Mouse (Mus musculus) skeletal muscle tissue, adult 2 months (tissue): ENCODE measurements around the gene Scarb1.

ENCODE experiments used
- DNase-seq: peaks from one replicate; pipeline ENCODE4 v3.0.0-alpha.2; 2012; ENCODE audit warnings: low read depth, low spot score

Scarb1 gene

DNA sequence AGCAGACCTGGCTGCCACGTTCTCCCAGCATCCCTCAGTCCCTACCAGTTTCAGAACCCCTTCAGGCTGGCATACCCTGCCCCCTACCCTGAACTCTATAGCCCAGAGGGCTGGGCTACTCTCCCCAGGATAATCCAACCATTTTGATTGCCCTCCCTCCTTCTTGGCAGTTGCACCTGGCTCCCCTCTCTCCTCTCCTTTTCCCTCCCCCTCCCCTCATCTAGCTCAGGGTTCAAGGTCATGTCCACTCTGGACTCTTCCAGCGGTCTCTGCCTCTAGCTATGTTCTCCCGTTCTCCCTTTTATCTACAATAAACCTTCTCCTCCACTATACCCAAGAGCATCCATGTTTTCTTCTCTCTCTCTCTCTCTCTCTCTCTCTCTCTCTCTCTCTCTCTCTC lies 9.1 kb downstream of the Scarb1 start:
- DNase-seq, result no peak

GRCm38 (mm10) chr5:125331094-125331493 lies 9.8 kb downstream of the Scarb1 start:
- no peak for DNase-seq

DNA sequence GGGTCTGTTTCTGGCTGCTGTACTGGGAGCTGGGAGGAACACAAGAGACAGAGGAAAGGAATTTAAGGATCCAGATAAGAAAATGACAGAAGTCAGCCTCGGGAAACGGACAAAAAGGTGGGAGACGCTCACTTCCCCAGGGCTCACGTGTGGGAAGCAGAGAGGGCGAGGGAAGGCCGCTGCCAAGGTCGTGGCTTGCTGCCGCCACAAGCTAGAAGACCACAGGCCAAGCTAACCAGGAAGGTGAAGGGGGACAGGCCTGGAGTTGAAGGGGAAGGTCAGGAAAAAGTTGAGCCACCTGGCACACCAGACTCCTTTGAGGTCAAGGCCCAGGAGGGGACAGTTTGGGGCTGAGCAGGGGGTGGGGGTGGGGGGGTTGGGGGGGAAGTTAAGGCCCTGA lies 10.2 kb downstream of the Scarb1 start:
- no peak for DNase-seq

DNA sequence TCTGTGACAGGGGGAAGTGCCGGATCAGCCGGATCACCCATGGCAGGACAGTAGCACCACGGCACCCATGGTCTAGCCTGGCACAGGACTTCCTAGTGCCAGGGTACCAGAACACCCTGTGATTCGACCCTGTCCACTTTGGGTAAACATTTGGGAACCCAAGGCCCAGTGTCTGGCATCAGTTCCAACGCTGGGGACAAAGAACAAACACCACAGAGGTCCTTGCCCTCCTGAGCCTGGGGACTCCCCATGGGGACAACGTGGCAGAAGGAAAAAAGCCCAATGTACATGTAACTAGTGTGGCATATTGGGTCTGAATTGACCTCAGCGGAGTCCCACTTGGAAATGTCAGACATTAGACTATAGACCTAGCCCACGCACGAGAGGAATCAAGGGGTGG lies 10.7 kb downstream of the Scarb1 start:
- no peak for DNase-seq

DNA sequence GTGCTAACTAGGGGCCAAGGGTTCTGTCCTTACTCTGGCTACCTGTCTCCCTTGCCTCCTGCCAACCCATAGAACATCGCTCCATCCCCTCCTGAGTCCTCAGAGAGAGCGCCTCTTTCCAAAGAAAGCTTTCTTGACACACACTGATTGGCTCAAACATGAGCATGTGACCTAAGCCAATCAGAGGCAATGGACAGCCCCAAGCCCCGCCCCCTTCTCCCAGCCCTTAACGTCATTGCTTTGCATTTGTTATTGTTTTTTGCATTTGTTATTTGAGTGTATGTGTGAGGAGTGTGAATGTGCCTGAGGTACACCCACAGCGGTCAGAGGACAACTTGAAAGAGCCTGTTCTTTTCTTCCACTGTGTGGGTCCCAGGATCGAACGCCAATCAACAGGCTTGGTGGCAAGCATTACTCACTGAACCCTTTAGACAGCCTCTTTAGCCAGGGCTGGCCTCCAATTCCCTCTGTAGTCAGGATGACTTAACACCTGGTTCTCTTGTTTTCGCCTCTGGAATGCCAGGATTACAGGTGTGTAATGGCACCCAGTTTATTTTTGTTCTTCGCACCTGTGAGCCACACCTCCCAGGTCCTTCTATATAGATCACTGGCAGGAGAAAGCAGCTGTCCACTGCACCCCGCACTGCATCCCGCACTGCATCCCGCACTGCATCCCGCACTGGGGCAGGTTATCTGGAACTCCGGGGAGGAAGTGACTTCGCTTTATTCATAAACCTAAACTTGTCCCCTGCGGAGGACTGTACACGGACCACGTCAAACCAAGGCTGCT lies 13.1 kb downstream of the Scarb1 start:
- DNase-seq, result no peak

DNA sequence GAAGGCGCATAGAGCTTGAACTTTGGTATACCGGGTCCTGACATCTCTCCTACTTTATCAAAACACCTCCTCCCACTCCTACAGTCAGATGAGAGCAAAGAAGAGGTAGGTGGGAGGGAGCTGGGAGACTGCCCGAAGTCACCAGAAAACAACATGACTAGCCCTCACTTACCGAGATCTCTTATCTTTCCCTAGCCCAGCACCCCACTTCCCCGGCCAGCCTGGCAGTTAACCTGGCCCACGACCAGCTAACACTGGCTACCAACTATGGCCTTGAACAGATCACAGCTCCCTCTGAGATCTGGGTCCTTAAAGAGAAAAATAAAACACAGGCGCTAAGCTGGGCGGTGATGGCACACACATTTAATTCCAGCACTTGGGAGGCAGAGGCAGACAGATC lies 14.5 kb downstream of the Scarb1 start:
- DNase-seq, result no peak

DNA sequence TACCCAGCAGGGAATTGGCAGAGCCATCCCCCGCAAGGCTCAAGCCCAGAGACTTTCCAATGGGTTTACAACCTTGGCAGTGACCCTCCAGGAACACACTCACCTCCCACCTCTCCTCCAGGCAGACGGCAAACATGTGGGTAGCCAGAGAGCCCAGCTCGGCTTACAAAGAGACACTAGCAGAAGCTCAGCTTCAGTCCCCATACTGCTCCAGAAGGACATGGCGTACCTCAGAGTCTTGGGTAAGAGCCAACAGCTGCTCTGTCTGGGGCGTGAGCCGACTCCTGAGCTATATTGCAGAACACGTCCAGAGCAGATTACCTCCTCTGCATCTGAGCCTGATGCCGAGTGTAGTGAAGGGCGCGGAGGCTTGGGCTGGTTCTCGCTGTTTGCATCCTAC lies 15.0 kb downstream of the Scarb1 start:
- peak; percentile 89 for DNase-seq

DNA sequence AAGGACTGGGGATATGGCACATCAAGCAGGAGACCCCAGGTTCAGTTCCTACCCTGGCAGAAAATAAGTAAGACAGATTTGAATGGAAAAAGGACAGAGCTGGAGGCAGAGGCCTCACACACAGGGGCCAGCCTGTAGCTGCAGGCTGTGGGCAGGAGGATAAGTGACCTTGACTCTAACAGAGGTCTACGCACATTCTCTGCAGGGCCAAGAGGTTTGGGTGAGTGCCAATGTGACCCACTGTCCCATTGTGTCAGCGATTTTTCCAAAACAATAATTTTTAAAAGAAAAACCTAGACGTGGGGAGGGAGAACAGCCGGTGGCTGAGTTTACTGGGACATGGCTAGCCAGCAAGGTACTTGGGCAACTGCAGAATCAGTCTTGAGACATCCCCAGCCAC lies 15.6 kb downstream of the Scarb1 start:
- DNase-seq, result no peak

- no peak for DNase-seq
Observed at GRCm38 (mm10) chr5:125323939-125324480, 16.9 kb downstream of the Scarb1 start.

GRCm38 (mm10) chr5:125323128-125323527 lies 17.8 kb downstream of the Scarb1 start:
- no peak for DNase-seq

DNA sequence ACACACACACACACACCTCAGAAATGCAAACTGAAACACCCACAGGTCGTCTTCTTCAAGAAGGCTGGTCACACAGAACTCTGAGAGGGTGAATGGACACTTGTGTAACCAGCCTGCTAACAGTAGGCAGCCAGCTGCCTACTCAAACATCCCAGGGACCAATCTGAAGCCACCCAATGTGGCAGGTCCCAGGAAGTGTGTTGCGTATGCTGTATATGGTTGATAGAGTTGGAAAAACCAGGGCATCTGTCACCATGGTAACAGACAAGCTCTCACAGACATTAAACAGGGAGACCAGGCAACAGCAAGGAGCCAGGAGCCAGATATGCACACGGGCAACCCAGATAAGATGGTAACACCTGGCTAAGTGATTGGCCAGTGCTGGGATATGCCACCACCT lies 19.1 kb downstream of the Scarb1 start:
- no peak for DNase-seq

DNA sequence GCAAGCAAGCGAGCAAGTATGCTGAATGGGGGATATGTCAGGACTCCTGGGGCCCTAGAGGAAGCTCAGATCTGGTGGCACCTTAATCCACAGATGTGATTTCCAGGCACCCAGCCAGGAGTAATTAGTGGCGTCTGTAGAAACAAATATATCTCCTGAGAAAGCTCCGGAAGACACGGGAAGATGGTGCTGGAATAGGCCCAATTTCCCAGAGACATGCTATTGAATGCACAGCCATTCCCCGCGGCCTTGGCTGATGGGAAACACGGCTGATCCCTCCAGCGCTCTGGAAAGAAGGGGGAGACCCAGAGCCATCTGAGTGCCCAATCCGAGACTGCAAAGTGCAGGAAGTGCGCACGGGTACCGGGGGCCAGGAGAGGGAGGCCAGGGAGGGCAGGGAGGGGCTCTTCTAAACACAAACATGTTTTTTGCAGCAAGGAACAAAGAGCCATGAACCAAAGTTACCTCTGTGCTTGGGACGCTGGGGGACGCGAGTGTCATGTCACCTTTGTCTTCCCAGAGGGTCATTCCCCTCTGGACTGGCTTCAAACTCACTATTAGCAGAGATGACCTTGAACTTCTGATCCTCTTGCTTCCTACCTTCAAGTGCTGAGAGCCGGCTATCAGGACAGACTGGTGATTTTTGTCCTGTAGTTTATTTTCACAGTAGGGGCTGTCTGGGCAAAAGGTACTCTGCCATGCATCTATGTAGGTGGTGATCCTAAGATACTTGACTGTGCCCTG lies 21.7 kb downstream of the Scarb1 start:
- peak; percentile 56 for DNase-seq

- no peak for DNase-seq
Observed at GRCm38 (mm10) chr5:125317953-125318352, 22.9 kb downstream of the Scarb1 start.

DNA sequence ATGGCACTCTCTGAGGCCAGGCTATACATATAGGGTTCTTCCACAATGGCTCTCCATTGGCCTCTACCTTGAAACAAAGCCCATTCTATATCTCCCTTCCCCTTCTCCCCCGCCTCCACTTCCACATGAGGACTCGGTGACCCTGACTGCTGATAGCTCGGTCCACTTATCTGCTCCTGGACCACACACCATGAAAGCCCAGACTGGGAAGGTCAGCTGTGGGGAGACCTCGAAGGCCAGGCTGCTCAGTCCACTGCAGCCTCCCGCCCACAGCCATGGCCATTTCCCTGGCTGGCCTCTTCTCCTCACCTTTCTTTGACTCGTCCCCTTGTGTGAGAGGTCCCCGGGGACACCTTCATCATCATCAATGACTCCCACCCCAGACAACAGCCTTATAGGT lies 23.6 kb downstream of the Scarb1 start:
- no peak for DNase-seq

DNA sequence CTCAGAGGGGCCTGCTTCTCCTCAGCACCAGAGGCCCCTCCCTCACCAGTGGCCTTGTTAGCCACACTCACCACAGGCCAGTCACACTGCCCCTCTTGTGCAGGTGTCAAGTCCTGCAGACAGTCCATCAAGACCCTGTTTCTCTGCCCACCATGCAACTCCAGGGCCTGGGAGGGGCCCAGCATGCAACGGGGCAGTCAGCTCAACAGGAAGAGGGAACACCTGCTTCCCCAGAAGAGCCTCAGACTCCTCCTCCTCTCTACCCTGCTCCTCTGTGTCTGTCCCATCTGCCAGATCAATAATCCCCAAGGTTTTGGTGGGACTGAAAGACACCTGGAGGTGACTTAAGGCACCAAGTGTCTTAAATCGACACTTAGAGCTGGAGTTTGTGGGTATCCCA lies 24.1 kb downstream of the Scarb1 start:
- DNase-seq, result no peak

- DNase-seq, result no peak
Observed at GRCm38 (mm10) chr5:125315110-125315509, 25.8 kb downstream of the Scarb1 start.

DNA sequence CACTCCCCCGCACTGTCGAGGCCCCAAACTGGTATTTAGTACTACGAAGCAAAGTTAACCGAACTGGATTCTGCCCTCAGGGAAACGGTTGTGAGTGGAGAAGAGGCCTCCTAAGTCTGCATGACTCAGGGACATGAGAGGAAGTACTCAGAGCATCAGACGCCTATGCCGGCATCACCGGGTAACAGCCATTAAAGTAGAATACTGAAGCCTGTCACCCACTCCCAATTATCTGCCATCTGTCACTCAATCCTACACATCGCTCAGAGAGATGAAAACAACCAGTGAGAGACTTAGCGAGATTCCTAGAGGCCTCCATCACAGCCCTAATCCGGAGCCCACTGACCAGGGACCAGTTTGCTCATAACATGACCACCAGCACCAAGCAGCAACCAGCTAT lies 26.9 kb downstream of the Scarb1 start:
- no peak for DNase-seq

- no peak for DNase-seq
Observed at GRCm38 (mm10) chr5:125312970-125313597, 27.8 kb downstream of the Scarb1 start.

DNA sequence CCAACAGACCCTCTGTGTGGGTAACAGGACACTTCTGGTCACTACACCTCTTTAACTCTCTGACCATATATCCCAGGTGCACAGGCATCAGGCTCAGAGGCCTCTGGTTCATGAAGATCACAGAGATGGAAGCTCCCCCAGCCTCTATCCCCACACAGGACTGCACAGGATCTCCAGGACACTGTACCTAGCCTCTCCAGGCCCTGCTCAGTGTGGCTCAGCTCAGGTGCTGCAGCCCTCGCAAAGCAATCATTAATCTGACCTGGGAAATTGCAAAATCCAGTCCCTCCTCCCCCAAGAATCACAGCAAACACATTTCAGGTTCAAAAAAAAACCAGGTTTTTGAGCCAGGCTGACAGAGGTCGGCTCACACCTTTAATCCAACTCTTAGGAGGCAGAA lies 29.9 kb downstream of the Scarb1 start:
- no peak for DNase-seq

DNA sequence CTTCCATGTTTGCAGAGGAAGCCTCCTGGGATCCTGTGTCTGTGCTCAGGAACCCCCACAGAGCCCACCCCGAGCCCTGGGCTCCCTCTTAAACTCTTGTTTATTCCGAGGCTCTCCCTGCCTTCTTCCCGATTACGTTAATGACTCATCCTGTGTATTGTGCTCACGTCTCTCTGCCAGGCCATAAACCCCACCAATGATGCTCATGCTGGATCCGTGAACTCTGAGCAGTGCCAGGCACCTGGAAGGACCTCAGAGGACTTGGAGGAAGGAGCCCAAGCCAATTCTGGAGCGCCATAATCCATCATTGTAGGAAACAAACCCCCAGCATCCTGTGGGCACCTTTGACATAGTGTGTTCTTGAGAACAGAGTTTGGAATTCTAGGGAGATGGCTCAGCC lies 31.7 kb downstream of the Scarb1 start:
- DNase-seq, result no peak

DNA sequence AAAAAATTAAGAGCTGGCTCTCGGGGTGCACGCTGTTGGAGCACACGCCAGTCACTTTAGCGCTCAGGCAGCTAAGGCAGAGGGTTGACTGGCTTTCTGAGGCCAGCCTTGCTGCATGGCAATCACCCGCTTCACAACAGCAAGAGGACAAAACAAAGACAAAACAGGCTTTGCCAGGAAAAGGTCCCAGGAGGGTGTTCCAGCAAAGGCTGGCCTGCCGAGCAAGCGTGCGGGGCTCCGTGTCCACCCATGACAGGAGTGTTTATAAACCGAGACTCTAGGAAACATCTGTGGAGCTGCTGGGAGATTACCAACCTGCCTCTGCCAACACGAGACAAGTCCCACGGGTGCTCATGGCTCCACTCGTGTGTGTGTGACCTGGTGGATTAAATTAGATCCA lies 34.1 kb downstream of the Scarb1 start:
- no peak for DNase-seq

- DNase-seq, result no peak
Observed at GRCm38 (mm10) chr5:125306372-125306771, 34.5 kb downstream of the Scarb1 start.
